Mouse (Mus musculus): Measurements from ENCODE around the gene Tbcd.

The Tbcd gene

DNA sequence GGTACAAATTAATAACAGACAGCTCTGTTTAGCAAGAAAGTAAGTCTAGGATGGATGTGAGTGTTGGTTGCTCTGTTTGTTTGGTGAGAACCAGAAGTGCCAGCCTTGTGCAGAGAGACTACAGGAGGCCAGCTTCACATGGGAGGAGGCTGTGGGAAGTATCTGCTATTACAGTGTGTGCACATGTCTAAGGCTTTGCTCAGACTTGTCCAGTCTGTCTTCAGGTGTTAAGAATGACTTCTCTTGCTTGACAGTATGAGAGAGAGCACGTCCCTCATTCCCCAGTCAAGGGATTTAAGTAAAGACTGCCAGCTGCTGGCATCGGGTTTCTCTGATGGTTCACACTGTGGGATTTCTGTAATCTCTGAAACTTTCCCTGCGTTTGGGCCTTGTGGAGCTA, 149.7 kb downstream of the Tbcd start:
- DNase-seq: no peak

DNA sequence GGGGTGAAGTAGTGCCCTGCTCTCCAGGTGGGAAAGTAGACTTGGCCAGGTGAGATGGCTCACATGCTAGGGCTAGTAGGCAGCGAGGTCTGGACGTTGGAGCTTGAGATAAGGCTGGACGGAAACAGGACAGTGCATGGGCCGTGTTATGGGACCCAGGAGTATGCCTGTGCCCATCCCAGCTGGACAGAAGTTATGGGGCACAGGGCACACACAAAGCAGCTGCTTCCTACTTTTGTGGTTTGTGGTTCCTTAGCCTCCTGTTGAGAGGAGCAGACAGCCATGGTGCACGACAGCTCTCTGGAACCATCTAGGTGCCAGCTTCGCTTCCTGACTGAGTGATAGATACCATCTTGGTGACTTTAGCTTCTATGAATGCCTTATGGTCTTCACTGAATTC, 153.9 kb downstream of the Tbcd start:
- no peak for DNase-seq

DNA sequence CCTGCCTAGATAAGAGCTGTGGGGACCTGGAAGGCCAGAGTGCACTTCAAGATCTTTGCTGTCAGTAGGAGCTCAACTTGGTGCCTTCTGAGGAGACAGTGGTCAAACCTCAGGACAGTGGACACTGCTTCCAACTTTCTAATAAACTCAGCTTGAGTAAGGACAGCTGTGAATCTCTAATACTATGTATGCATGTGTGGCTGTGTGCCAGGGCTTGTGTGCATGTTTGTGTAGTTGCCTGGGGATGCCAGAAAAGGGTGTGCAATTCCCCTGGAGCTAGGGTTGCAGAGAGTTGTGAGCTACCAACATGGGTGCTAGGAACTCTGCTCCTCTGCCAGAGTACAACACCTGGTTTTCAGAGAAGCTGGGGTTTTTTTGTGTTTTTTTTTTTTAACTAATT, 159.2 kb downstream of the Tbcd start:
- no peak for DNase-seq

DNA sequence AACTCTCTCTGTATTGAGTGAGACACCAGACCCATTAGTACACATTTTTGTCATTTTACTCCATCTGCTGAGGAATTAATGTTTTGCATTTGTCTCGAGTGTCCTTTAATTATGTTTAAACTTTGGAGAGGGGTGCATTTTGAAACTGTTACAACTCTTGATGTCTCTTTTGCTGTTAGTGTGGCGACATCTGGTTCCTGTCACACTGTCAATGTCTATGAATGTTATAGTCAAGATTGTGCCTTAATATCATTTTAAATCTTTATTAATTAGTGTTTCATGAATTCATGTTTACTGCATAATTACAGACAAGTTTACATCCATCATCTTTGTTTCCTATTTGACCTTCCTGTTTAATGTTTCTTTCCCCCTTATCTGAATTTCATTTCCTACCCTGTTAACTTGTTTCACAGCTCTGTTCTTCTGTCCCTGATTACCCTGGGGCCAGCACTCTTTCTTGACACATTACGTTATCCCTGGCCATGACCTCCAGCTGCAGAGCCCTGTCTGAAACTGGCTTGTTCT, 164.3 kb downstream of the Tbcd start:
- DNase-seq: no peak

DNA sequence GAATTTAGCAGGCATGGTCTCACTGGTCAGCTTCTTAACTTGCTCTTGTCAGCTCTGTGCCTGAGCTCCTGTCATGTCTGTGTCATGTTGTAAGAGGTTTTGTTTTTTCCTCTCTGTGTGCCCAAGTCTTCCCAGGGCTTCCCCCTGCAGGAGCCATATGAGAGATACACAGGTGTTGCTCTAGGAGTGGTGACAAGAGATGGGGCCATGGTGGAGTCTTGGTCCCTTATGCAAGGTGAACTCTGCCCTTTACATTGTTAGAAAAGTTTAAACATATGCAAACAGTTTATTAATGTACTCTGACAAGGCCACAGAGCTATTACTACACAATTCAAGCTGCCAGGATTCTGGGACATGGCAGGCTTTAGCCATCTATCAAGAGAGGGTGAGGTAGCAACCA, 164.8 kb downstream of the Tbcd start:
- no peak for DNase-seq

DNA sequence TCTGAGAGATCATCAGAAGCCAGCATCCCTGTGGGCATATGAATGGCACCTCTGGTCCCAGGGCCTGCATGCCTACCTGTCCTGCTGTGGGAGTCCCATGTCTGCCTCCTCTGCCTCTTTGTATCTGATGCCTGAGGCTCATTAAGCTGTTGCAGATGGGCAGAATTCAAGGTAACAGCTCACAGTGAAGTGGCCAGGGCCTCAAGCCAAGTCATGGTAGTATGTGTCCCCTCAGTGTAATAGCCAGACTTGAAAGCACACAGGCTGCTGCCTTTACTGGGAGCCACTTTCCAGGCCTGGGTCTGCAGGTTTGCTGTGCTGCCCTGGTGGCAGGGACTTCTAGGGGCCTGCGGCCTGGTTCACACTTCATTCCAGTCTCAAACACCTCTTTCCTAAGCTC, 165.6 kb downstream of the Tbcd start:
- no peak for DNase-seq

DNA sequence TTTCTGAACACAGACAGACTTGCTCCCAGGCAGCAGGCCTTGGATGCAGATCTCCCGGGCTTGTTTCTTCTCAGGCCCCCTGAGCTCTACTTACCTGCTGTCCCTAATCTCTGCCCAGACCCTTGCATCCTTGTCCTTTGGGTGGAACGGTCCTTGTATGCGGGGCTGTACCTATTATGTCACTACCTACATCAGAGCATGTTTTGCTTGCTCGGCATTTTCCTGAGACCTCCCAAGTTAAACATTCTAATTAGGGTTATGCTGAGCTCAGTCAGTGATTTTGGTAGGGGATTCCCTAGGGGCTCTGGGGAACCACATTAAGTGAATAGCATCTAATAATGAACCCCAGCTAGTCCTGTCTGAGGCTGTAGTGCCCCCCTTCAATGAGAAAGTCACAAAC, 173.3 kb downstream of the Tbcd start:
- no peak for DNase-seq

DNA sequence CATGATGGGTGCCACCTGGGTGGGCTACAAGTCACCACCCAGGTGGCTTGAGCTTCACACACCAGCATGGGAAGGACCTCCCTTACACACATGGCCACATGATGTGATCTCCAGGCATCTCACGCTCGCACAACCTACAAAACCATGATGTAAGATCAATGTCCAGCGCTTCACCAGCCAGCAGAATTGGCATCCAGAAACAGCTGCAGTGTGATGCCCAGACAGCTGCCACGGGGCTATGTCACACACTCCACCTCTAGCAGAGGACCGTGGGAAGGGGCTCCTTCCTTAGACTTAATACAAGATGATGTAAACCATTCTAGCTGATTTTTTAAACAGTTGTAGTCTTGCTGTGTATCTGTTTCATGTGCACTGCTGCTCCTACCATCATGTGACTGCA, 175.8 kb downstream of the Tbcd start:
- DNase-seq: no peak

DNA sequence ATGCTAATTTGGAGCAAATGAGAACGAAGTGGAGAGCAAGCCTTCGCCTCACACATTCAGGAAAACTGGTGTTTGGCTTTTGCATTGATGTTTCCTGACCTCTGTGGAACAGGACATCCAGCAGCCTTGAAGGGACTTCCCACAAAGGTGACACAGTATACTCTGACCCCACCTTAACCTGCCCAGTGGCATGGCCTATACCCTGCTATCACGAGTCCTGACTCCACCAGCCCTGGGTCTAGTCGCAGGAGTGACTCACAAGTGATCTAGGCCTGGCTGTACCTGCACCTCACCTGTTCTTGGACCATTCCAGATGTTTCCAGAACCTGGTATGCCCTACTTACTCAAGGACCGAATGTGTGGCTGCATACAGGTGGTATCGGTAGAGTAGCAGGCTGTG, 177.8 kb downstream of the Tbcd start:
- DNase-seq: no peak

DNA sequence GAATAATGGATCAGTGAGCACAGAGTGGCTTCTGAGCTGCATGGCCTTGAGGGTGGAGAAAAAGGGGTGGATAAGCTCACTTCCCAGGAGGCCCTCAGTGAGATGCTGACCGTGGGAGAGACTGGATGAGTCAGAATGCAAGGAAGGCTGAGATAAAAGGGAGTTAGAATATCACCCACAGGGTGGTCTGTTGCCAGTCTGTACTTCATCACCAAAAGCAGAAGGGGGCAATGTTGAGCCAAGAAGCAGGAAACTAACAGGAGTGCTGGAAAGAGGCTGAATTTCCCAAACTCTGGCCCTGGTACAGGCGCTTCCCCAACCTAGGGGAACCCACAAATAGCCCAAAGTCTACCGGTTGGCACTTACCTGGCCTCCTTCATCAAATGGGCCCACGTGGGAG, 178.7 kb downstream of the Tbcd start:
- DNase-seq: peak; percentile 7

DNA sequence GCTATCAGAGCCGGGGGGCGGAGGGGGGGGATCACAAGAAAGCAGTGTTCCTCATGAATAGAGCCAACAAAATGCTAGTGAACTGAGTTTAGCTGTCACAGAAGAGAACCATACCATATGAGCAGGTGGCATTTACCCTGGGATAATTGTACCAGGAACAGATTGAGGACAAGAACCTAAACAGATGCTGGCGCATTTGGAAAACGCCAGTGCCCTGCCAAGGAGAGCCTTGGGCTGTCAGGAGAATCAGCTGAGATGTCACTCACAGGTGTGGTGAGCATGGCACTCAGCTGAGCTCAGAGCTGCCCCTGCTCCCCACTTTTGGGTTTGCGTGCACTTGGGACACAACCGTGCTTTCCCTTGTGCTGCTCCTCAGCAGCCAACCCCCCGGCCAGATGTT, 179.7 kb downstream of the Tbcd start:
- peak; percentile 24 for DNase-seq

DNA sequence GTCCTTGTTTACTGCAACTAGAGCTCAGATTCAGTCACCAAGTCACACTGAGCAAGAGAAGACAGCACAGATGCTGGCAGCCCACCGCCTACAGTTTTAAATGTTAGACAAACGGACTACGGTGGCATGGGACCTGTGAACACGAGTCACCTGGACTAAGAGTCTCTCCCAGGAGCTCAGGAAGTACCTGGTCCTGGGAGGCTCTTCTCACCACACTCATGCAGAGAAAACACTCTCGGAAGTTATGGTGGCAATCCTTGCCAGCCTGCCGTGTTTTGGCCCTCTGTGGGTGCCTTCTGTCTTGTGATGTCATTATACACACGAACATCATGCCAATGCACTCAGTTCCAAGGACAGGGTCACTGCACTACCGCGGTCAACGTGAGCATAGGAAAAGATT, 184.9 kb downstream of the Tbcd start:
- no peak for DNase-seq

DNA sequence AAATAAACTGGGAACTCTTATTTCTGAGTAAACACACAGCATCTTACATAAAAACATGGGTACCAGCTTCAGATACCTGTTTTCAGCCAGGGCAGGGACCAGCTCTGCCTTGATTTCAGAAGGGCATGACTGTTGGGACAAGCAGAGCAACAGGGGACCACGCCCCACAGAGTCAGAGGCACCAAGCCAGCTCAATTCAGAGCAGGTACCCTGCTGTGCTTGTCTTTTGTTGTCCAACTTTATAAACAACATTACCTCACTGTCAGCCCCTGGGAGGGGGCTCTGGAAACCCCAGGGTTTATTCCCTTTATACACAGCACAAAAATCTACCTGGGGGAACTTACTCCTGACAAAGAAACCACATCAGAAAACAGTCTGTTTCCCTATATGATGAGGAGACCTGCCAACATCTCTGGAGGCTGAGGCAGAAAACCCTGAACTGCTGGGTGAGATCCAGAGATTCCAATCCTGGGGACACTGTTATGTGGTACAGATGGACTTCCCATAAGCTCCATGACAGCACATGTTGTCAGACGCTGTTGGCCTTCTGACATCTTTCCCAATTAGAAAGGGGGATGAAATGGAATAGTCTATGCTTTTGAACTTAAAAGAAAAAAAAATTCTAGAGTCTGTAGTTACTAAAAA, 189.9 kb downstream of the Tbcd start:
- DNase-seq: peak; percentile 47

DNA sequence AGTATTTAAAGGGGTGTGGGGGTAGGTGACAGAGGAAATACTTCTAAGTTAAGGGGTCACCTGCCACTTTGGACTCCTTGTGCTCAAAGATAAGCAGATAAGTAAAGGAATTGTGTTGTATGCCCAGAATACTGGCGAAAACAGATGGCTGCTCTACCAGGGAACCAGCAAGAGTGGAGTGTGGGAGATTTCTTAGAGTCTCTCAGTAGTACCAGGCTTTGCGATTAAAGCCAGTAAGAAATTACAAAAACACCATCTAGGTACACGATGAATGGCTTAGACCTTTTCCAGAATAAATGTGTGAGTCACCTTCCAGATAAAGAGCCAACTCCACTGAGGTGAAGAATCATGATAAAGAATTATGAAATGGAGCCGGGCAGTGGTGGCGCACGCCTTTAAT, 193.6 kb downstream of the Tbcd start:
- no peak for DNase-seq

DNA sequence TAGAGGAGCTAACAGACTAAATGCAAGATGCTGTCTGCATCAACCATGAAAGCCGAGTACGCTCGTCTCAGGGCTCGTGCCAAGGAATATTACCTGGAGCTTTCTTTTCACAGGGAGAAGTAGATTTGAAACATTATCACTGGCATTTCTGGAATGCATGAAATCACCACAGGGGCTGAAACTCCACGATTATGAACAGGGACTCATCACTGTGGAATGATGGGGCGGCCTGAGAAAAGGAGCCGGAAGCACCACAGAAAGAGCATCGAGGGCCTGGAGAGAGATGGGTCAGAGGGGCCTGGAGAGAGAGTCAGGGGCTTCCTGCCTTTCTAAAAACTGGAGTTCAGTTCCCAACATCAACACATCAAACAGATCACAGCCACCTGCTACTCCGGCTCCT, 195.6 kb downstream of the Tbcd start:
- DNase-seq: no peak

DNA sequence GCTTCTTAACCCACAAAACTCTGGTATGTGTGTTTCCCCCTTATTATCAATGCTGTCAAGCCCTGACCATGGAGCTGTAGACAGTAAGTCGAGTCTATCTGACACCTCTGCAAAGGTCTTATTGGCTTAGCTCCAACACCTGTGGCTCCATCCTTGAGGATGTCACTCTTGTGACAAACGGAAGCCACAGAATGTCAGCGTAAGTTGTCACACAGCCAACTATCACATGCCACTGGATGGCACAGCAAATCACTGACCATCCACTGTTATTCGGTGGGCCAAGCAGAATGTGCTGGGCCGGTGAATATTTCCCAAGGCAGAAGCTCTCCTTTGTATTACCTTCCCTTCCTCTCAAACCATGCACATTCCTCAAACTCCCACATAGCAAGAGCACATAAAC, 196.4 kb downstream of the Tbcd start:
- DNase-seq: no peak

DNA sequence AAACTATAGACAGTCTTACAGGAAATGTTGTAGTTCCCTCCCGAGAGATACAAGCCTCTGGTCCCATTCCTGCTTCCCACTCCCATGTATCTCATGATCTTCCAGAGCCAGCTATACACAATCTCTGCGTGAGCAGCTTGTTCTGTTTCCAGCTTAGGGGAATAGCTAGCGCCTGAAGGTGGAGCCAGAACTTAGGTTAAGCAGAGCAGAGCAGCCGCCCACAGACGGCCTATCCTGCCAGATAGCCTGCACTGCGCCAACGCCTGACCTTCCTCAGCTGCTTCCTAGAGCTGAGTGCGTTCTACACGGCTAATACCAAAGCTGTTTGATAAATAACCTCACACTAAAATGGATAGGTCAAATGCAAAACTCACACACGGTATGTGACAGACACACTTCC, 198.2 kb downstream of the Tbcd start:
- DNase-seq: no peak

DNA sequence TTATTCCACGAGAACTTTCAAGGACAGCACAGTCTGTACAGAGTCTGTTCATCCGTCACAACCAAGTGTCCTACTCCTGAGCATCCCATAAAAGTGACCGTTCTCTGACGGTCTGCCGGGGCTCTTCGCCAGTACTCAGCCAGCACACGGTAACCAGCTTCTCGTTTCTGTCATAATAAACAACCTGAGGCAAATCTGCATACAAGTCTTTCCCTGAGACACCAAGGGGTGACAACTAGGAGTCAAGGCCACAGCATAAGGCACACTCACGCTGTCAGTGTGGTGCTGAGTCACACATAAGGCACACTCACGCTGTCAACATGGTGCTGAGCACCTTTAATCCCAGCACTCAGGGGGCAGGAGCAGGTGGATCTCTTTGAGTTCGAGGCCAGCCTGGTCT, 198.9 kb downstream of the Tbcd start:
- DNase-seq: no peak

DNA sequence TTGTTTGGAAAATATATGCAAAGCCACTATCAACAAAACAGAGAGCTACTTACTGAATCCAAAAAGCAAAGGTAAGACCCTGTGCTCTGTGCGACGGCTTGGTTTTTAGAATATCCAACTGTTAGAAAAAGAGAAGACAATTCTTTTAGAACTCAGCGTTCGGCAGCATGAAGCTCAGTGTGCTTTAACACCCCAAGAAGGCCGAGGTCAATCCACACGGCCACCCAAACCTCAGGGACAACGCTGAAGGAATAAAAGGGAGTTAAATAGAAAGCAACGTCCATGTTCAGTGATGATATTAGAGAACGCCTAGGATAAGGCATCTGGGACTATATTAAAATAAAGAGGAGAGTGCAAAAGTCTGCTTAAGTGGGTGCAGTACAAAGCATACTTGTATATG, 199.8 kb downstream of the Tbcd start:
- DNase-seq: no peak

DNA sequence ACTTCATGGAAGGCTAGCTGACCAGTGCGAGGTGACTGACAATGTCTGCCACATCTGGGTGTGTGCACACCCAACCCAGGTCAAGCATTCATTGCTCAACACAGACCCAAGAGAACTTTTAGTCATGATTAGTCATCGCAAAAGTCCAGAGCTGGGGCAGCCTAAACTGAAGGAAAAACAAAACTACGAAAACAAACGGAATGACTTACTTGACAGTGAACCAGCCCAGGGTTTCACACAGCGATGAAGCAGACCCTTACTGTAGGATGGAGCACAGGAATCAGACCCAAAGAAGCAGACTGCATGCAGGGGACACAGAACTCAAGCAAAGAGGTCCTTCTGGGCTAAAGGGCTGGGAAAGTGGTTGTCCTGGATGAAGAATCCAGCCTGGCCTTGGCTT, 200.2 kb downstream of the Tbcd start:
- no peak for DNase-seq

DNA sequence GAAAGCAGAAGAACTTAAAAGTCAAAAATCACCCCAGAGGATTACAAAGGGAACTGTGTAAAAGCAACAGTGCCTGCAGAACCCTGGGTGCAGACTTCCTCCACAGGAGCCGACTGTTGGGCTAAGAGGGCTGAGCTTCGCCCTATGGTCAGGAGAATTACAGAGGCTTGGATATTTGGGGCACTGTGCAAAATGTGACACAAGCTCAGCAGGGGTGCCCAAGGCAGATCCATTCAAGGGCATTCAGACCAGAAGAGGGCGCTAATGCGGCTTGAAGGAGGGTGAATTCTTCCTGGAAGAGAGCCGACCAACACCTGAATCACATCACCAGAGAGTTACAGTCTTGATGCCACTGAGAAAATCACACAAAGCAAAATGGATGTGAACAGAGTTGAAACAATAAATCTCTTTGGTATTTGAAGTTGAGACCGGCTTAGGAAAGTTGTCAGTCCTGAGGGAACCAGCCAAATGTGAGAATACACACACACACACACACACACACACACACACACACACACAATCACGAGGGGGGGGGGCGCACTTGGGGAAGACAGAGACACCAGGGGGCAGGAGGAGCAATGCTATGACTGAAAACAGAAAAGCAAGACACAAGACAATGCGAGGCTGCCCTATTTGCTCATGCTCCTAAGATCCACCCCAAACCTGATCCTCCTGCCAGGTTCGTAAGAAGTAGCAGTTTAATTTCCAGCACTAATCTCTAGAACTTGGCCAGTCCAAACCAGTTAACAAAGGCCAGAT, 201.0 kb downstream of the Tbcd start:
- peak; percentile 45 for DNase-seq

DNA sequence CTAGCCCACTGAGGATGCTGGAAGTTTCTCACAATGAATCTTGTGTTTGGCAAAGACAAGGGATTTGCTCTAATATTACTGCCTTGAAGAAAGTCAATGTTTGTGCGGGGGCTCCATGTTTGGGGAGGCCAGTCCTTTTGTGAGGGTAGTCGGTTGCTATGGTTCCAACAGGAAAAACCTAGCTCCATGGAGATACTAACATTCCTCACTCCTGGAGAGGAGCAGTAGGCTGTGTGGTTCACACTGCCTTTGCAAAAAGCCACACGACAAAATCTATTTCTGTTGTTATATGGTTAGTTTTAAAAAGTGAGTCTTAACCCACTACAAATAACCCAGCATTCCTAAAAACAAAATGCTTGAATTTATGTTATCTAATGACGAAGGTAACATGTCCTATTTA, 201.9 kb downstream of the Tbcd start:
- DNase-seq: no peak

DNA sequence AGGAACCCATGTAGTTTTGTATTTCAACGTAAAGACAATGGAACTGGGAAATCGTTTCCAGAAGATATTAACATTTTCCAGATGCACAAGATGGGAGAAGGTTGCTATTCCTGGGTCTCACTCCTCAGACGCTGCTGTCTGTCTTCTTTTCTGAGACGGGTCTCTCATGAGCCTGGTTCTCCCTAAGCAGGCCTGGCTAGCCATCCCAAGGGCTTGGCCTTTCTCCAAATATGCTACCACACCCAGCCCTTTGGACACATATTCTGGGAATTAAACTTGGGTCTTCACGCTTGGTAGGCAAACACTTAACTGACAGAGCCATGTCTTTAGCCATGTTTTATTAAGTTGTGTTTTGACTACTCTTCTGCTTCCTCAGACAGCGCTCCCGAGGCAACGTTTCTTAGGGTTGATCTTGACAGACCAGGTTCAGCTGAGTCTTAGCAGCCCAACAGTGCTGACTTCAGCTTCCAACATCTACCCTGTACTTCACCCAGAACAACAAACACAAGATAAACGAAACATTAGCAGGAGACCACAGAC, 202.7 kb downstream of the Tbcd start:
- DNase-seq: no peak

DNA sequence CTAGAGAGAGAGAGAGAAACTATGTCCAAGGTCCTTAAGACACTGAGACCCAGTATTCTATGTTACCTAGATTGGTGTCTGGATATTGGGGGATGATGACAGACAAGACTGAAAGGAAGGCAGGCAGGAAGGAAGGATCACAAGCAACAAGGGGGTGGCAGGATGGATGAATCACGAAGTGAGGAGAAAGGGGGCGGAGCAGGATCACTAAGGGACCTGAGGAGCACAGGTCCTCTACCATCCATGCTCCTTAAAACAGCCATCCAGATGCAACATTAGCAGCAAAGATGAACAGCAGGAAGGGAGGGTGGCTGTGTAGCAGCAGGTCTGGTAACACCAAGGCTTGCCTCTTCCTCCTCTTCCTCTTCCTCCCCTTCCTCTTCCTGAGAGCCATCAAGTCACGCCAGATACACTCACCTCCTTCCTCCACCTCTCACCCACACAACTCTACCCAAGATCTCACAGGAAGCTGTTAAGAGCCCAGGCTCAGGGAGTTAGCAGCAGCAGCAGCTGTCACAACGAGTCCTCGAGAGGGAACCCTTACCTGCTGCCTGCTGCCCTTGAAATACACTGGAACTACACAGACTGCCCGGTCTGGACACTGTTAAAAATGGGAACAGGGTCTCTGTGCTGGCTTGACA, 203.5 kb downstream of the Tbcd start:
- no peak for DNase-seq
